21 mouse cellular contexts compared by ENCODE assay signal in genomic region chr6:128994742-128995141, GRCm38 (mm10). TPM values are rescaled to one million over a fixed set of nuclear protein-coding genes. Genes with fewer than 3 reads are reported as not detected.
A peak's percentile ranks its signal among the peaks of the same experiment; 100 is the strongest.
DNase-seq lines count a peak whose midpoint lies in the region; ATAC-seq and TF ChIP-seq lines count a peak whose summit lies in the region.
"Had no signal": no experiment of that assay in that cellular context is flagged by ENCODE, and none has a peak within 500 bp of the region (broad histone marks: within the 10 kb centered on the region; RNA-seq: fewer than 3 reads in every experiment).

No protein-coding gene starts in this region.

- TF ChIP-seq RAD21 in CH12.LX (IDR thresholded peaks at IDR 0.05; ENCODE audit: low read depth, low read length), result no peak

- dilution Hi-C loops in CH12.LX (cut with MboI; ENCODE audit: extremely low pct_ligation_motif_present, extremely low pct_unique_long_range_greater_than_20kb, low sequenced_read_pairs), result no loop called here

- H3K4me1 ChIP-seq in kidney, adult 2 months (ENCODE audit: control insufficient read depth, insufficient read depth, low read length), result peaks cover 8% of the 10 kb centered on the region; the same call in 1 of the 2 replicates
- peaks cover 17 to 29% of the 10 kb centered on the region in 2 experiments for H3K4me1 ChIP-seq in CH12.LX (ENCODE audit: control insufficient read depth in 1 of 2, insufficient read depth in 2 of 2)
- H3K4me1 ChIP-seq in intestine, postnatal 0 days (replicated peaks; ENCODE audit: control insufficient read depth, insufficient read depth, low read length), result no peaks in the 10 kb centered on the region; the same call in 1 of the 2 replicates
- H3K4me1 ChIP-seq in heart, embryonic 12.5 days (replicated peaks), result peaks cover 8% of the 10 kb centered on the region; the same call in 1 of the 2 replicates
- H3K4me1 ChIP-seq: limb, embryonic 15.5 days had no signal

- 27% methylated on average over 5 of the region's 5 CpGs for WGBS in kidney, adult 2 months
- 48% methylated on average over 5 of the region's 5 CpGs for WGBS in intestine, postnatal 0 days
- WGBS in heart, embryonic 12.5 days, result 83% methylated on average over 5 of the region's 5 CpGs

- no peaks in the 10 kb centered on the region for H3K27me3 ChIP-seq in kidney, adult 2 months (replicated peaks; ENCODE audit: control insufficient read depth, insufficient read depth, low read length)
- no peaks in the 10 kb centered on the region for H3K27me3 ChIP-seq in CH12.LX (replicated peaks)
- H3K27me3 ChIP-seq in intestine, postnatal 0 days (replicated peaks; ENCODE audit: control insufficient read depth, insufficient read depth, low read length), result no peaks in the 10 kb centered on the region
- H3K27me3 ChIP-seq in heart, embryonic 12.5 days (replicated peaks), result no peaks in the 10 kb centered on the region
- H3K27me3 ChIP-seq: limb, embryonic 15.5 days; midbrain, embryonic 12.5 days had no signal

- TF ChIP-seq POLR2A in kidney, adult 2 months (IDR thresholded peaks at IDR 0.05; ENCODE audit: low read depth, low read length), result no peak
- TF ChIP-seq POLR2A in CH12.LX (IDR thresholded peaks at IDR 0.05; ENCODE audit: low read depth, low read length), result no peak

- H3K9ac ChIP-seq in CH12.LX (ENCODE audit: insufficient read depth, low read depth), result peak overlapping the region; percentile 66; the same call in 1 of the 2 replicates
- no peak overlapping the region for H3K9ac ChIP-seq in intestine, postnatal 0 days (ENCODE audit: low read depth, low read length)
- H3K9ac ChIP-seq in heart, embryonic 12.5 days, result no peak overlapping the region
- H3K9ac ChIP-seq: limb, embryonic 15.5 days; liver, postnatal 0 days; midbrain, embryonic 12.5 days had no signal

- peak overlapping the region; percentile 65 for H3K4me2 ChIP-seq in CH12.LX (ENCODE audit: insufficient read depth, low read depth, poor library complexity, severe bottlenecking)
- H3K4me2 ChIP-seq in intestine, postnatal 0 days (replicated peaks; ENCODE audit: low read depth), result no peak overlapping the region
- H3K4me2 ChIP-seq in heart, embryonic 12.5 days, result no peak overlapping the region
- H3K4me2 ChIP-seq: limb, embryonic 15.5 days; midbrain, embryonic 12.5 days had no signal

- TF ChIP-seq EP300 in CH12.LX (IDR thresholded peaks at IDR 0.05; ENCODE audit: low read length), result no peak

- DNase-seq in kidney, adult 2 months, result peak; percentile 59
- DNase-seq in kidney, adult 18-20 months, result no peak
- DNase-seq in CH12.LX (ENCODE audit: extremely low read depth), result no peak
- DNase-seq in kidney, postnatal 25 days, result peak; percentile 36 to 62
- DNase-seq in thymus, postnatal 25 days, result no peak
- DNase-seq: adrenal gland, postnatal 10 days; cerebellum, adult 18-20 months; cerebellum, postnatal 14 days; gastrocnemius, postnatal 10 days; layer of hippocampus, adult 9-11 months; left cerebral cortex, postnatal 4 days; liver, postnatal 0 days; lung, postnatal 14 days had no signal

- peak; percentile 10; the same call in 1 of the 2 replicates for ATAC-seq in intestine, postnatal 0 days
- ATAC-seq in heart, embryonic 12.5 days (ENCODE audit: insufficient number of reproducible peaks, low FRiP score), result no peak
- ATAC-seq: forebrain, embryonic 14.5 days; hindbrain, embryonic 16.5 days; liver, postnatal 0 days had no signal

- no peaks in the 10 kb centered on the region for H3K36me3 ChIP-seq in kidney, adult 2 months (ENCODE audit: control insufficient read depth, insufficient read depth, low read length)
- peaks cover 0 to 2% of the 10 kb centered on the region in 2 experiments for H3K36me3 ChIP-seq in CH12.LX (replicated peaks in 1 of 2; ENCODE audit: control insufficient read depth in 1 of 2, insufficient read depth in 1 of 2, low read length in 1 of 2)
- H3K36me3 ChIP-seq in intestine, postnatal 0 days (ENCODE audit: control insufficient read depth, insufficient read depth), result no peaks in the 10 kb centered on the region
- H3K36me3 ChIP-seq in heart, embryonic 12.5 days, result no peaks in the 10 kb centered on the region
- H3K36me3 ChIP-seq: heart, embryonic 10.5 days; limb, embryonic 15.5 days; midbrain, embryonic 12.5 days had no signal

- TF ChIP-seq CTCF in kidney, adult 2 months (conservative IDR thresholded peaks at IDR 0.05; ENCODE audit: insufficient read depth, insufficient read length, low read depth, low read length), result no peak
- TF ChIP-seq CTCF in CH12.LX (conservative IDR thresholded peaks at IDR 0.05 in 1 of 2, IDR thresholded peaks at IDR 0.05 in 1 of 2; ENCODE audit: low read depth in 2 of 2, low read length in 2 of 2), result no peak
- TF ChIP-seq CTCF in intestine, postnatal 0 days (IDR thresholded peaks at IDR 0.05; ENCODE audit: low read depth), result no peak

- H3K27ac ChIP-seq in kidney, adult 2 months (ENCODE audit: insufficient read depth, low read depth, low read length), result no peak overlapping the region; the same call in 1 of the 2 replicates
- H3K27ac ChIP-seq in CH12.LX (ENCODE audit: insufficient read depth, low read depth), result peak overlapping the region; percentile 31; the same call in 1 of the 2 replicates
- H3K27ac ChIP-seq in intestine, postnatal 0 days (ENCODE audit: low read depth, low read length), result no peak overlapping the region
- H3K27ac ChIP-seq in heart, embryonic 12.5 days (ENCODE audit: poor library complexity, severe bottlenecking), result no peak overlapping the region
- H3K27ac ChIP-seq: heart, embryonic 10.5 days; left cerebral cortex, adult 2 months; limb, embryonic 15.5 days; midbrain, embryonic 12.5 days had no signal

- peaks cover 42% of the 10 kb centered on the region for H3K79me2 ChIP-seq in CH12.LX (replicated peaks; ENCODE audit: control insufficient read depth, extremely low read depth, insufficient read depth, poor library complexity, severe bottlenecking)

- in situ Hi-C loops in CH12.LX (cut with MboI; ENCODE audit: low pct_ligation_motif_present, low pct_unique_long_range_greater_than_20kb, low sequenced_read_pairs), result no loop called here

- no peak overlapping the region for H3K4me3 ChIP-seq in kidney, adult 2 months (ENCODE audit: insufficient read depth, low read depth, low read length)
- H3K4me3 ChIP-seq in CH12.LX (replicated peaks in 1 of 3; ENCODE audit: low read depth in 2 of 3, low read length in 2 of 3, poor library complexity in 1 of 3), result peak overlapping the region in 2 of 3 experiments; percentile 13 to 28
- no peak overlapping the region for H3K4me3 ChIP-seq in intestine, postnatal 0 days (ENCODE audit: low read depth, low read length)
- H3K4me3 ChIP-seq in heart, embryonic 12.5 days, result no peak overlapping the region
- H3K4me3 ChIP-seq: heart, embryonic 10.5 days; left cerebral cortex, adult 2 months; limb, embryonic 15.5 days; midbrain, embryonic 12.5 days had no signal

- H3K9me3 ChIP-seq in CH12.LX (replicated peaks; ENCODE audit: low read length), result no peaks in the 10 kb centered on the region
- H3K9me3 ChIP-seq in intestine, postnatal 0 days (ENCODE audit: control insufficient read depth), result no peaks in the 10 kb centered on the region
- H3K9me3 ChIP-seq in heart, embryonic 12.5 days (replicated peaks), result no peaks in the 10 kb centered on the region
- H3K9me3 ChIP-seq: heart, embryonic 10.5 days; limb, embryonic 15.5 days; midbrain, embryonic 12.5 days had no signal

TF ChIP-seq in CH12.LX, 34 proteins besides CTCF, POLR2A, EP300 and RAD21:
- TF ChIP-seq BHLHE40 (IDR thresholded peaks at IDR 0.05; ENCODE audit: low read depth, low read length) (0 out of 2 replicates have a peak, but pooled peaks have one; percentile 6), SIN3A (IDR thresholded peaks at IDR 0.05; ENCODE audit: low read length) (peak; percentile 41; the same call in 1 of the 2 replicates), MEF2A (IDR thresholded peaks at IDR 0.05; ENCODE audit: borderline replicate concordance, low read depth, low read length) (no peak)

RNA-seq across cellular contexts. Expression of gene Klrb1f, which starts 51.0 kb away (rescaled TPM):
- 0.16 and 0.65 TPM in 2 replicates for polyA plus RNA-seq in kidney, adult 2 months (2012; rRNA removed)
- total RNA-seq in CH12.LX (2012; rRNA removed) (0.38 and 0.68 TPM in 2 replicates), CH12.LX (2014; rRNA removed) (0.21 and 0.38 TPM in 2 replicates)
- polyA plus RNA-seq in CH12.LX (2012; ENCODE audit: insufficient read length, low read depth), result 0.23 and 0.25 TPM in 2 replicates
- 0.25 and 0.44 TPM in 2 replicates for polyA plus RNA-seq in intestine, postnatal 0 days (2015; fragmentation: Nextera tagmentation; extraction: Ambion mirVana)
- polyA plus RNA-seq in heart, embryonic 12.5 days (2016; fragmentation: Nextera tagmentation; extraction: Ambion mirVana), result not detected in 2 replicates
- total RNA-seq: gastrocnemius, postnatal 10 days; left cerebral cortex, adult 2 months had no signal
- polyA plus RNA-seq: heart, embryonic 10.5 days; midbrain, embryonic 12.5 days had no signal

Comparison
In these comparisons a context has a peak if more than half of its experiments do, and no peak if none do; other contexts are left out.
1. DNase-seq: peak in kidney, adult 2 months (single experiment) and kidney, postnatal 25 days (2 of 2); none in kidney, adult 18-20 months (single experiment), CH12.LX (single experiment) and thymus, postnatal 25 days (single experiment).
2. H3K4me3 ChIP-seq: peak in CH12.LX (2 of 3); none in kidney, adult 2 months (single experiment), intestine, postnatal 0 days (single experiment) and heart, embryonic 12.5 days (single experiment).